Mouse (Mus musculus) liver, embryonic 11.5 days (tissue): ENCODE measurements at regions not wholly inside any gene's neighbourhood (a gene's known extent, or its start where the extent isn't known, plus 50 kb on each side); places are given as distances from the start of the nearest gene placed in this dataset.

ENCODE experiments used
- ATAC-seq: fragments of 200-750 bp; cut with Nextera tagmentation; replicated peaks from 2 replicates; pipeline ENCODE4 v1.8.0; 2017; ENCODE audit warnings: moderate number of reproducible peaks, mild to moderate bottlenecking, moderate TSS enrichment, moderate library complexity; ENCODE audit not compliant: low FRiP score
- DNase-seq: peaks from one replicate; pipeline ENCODE4 v3.0.0-alpha.2; 2017; ENCODE audit warnings: low spot score
- H3K27ac ChIP-seq: fragments of 300-500 bp; sonication (generic); 2 replicates; pipeline ENCODE4 v1.5.1; 2014; ENCODE audit warnings: mild to moderate bottlenecking, low read depth, low read length, control low read depth
- H3K27me3 ChIP-seq: fragments of 300-500 bp; sonication (generic); replicated peaks from 2 replicates; pipeline ENCODE4 v1.6.1; 2014; ENCODE audit warnings: low read length, mixed read lengths; ENCODE audit not compliant: control insufficient read depth, insufficient read depth
- H3K36me3 ChIP-seq: fragments of 300-500 bp; sonication (generic); 2 replicates; pipeline ENCODE4 v1.6.1; 2014; ENCODE audit warnings: mild to moderate bottlenecking, low read length, moderate library complexity, mixed read lengths; ENCODE audit not compliant: control insufficient read depth, insufficient read depth
- H3K4me1 ChIP-seq: fragments of 300-500 bp; sonication (generic); replicated peaks from 2 replicates; pipeline ENCODE4 v1.6.1; 2014; ENCODE audit warnings: low read length, mixed read lengths; ENCODE audit not compliant: control insufficient read depth, insufficient read depth
- H3K4me2 ChIP-seq: fragments of 300-500 bp; sonication (generic); 2 replicates; pipeline ENCODE4 v1.6.1; 2014; ENCODE audit warnings: mild to moderate bottlenecking, control low read depth, moderate library complexity
- H3K4me3 ChIP-seq: fragments of 300-500 bp; sonication (generic); 2 replicates; pipeline ENCODE4 v1.5.1; 2014; ENCODE audit warnings: low read depth, low read length, control low read depth
- H3K9ac ChIP-seq: fragments of 300-500 bp; sonication (generic); 2 replicates; pipeline ENCODE4 v1.6.1; 2014; ENCODE audit warnings: low read depth, low read length, control low read depth
- H3K9me3 ChIP-seq: fragments of 300-500 bp; sonication (generic); 2 replicates; pipeline ENCODE4 v1.6.1; 2016; ENCODE audit warnings: low read length, inconsistent platforms, mixed read lengths; ENCODE audit not compliant: control insufficient read depth
- WGBS: fragments of 180-500 bp; shearing (Covaris S2); extraction: QIAGEN DNeasy Blood & Tissue Kit; methylation state at CpG from one replicate; pipeline ENCODE4 v1.1.7; 2014; 5-methylcytosine and 5-hydroxymethylcytosine counted together

GRCm38 (mm10) chrX:140269742-140270457, 72.2 kb upstream of the Frmpd3 start:
- Histone ChIP-seq H3K36me3 (no peaks in the 10 kb centered on the region), H3K9ac (no peak overlapping the region), H3K4me3 (no peak overlapping the region), H3K4me1 (no peaks in the 10 kb centered on the region), H3K9me3 (no peaks in the 10 kb centered on the region), H3K27me3 (peaks cover 18% of the 10 kb centered on the region), H3K4me2 (no peak overlapping the region), H3K27ac (no peak overlapping the region)
- DNase-seq (no peak), ATAC-seq (no peak)
- WGBS = 58% methylated on average over 5 of the region's 5 CpGs

- 14% methylated on average over 28 of the region's 54 CpGs for WGBS
- Histone ChIP-seq H3K4me3 (peak overlapping the region; percentile 48), H3K4me1 (no peaks in the 10 kb centered on the region), H3K9me3 (no peaks in the 10 kb centered on the region), H3K27me3 (peaks cover 77% of the 10 kb centered on the region), H3K27ac (no peak overlapping the region), H3K36me3 (no peaks in the 10 kb centered on the region), H3K9ac (no peak overlapping the region), H3K4me2 (peak overlapping the region; percentile 63)
- ATAC-seq = no peak
- no peak for DNase-seq
Measured at GRCm38 (mm10) chrX:140277327-140277947, 64.6 kb upstream of the Frmpd3 start.

- Histone ChIP-seq H3K27me3 (peaks cover 72% of the 10 kb centered on the region), H3K4me3 (peak overlapping the region; percentile 48), H3K27ac (no peak overlapping the region), H3K4me1 (no peaks in the 10 kb centered on the region), H3K9me3 (no peaks in the 10 kb centered on the region), H3K9ac (no peak overlapping the region), H3K4me2 (peak overlapping the region; percentile 63), H3K36me3 (no peaks in the 10 kb centered on the region)
- DNase-seq (no peak), ATAC-seq (no peak)
- WGBS = 18% methylated on average over 46 of the region's 69 CpGs
Measured at GRCm38 (mm10) chrX:140277978-140278729, 63.9 kb upstream of the Frmpd3 start.

GRCm38 (mm10) chrX:140279266-140279665, 62.8 kb upstream of the Frmpd3 start:
- DNase-seq = no peak

GRCm38 (mm10) chrX:140280016-140280415, 62.0 kb upstream of the Frmpd3 start:
- Histone ChIP-seq H3K4me2 (peak overlapping the region; percentile 1; the same call in 1 of the 2 replicates), H3K4me3 (no peak overlapping the region), H3K27ac (no peak overlapping the region), H3K9me3 (no peaks in the 10 kb centered on the region), H3K4me1 (no peaks in the 10 kb centered on the region), H3K9ac (no peak overlapping the region), H3K36me3 (no peaks in the 10 kb centered on the region), H3K27me3 (peaks cover 64% of the 10 kb centered on the region)
- DNase-seq (no peak), ATAC-seq (peak; percentile 63)
- 16% methylated on average over 12 of the region's 12 CpGs for WGBS

More at GRCm38 (mm10) chrX:140279266-140279665, 62.8 kb upstream of the Frmpd3 start:
- H3K4me2 ChIP-seq = no peak overlapping the region
- no peaks in the 10 kb centered on the region for H3K9me3 ChIP-seq
- no peaks in the 10 kb centered on the region for H3K36me3 ChIP-seq
- H3K27ac ChIP-seq = no peak overlapping the region
- no peak overlapping the region for H3K4me3 ChIP-seq
- H3K4me1 ChIP-seq = no peaks in the 10 kb centered on the region
- peaks cover 69% of the 10 kb centered on the region for H3K27me3 ChIP-seq
- 26% methylated on average over 5 of the region's 6 CpGs for WGBS
- ATAC-seq = no peak
- no peak overlapping the region for H3K9ac ChIP-seq
